Mouse (Mus musculus): ENCODE results near the gene Lmod3. TPM values are rescaled to one million over a fixed set of nuclear protein-coding genes. Genes with fewer than 3 reads are reported as not detected.
A peak's percentile ranks its signal among the peaks of the same experiment; 100 is the strongest.

Lmod3 gene
- polyA plus RNA-seq, 1 experiment from 2014 or later, result not detected

DNA sequence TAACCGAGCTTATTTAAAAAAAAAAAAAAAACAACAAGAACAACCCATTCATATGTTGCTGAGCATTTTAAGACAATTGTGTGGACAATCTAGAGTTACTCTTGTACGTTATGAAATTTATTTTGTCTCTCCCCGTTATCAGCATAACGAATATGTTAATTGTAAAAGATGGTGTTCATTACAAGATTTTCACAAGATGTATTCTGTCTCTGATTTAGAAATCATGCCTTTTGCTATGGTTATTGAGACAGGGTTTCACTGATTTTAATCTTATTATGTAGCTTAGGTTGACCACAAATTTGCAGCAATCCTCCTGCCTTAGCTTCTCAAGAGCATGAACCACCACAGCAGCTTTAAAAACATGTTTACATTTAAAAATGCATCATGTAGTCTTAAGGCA lies 37.3 kb upstream of the Lmod3 start:
- H3K4me1 ChIP-seq, result peaks cover 52% of the 10 kb centered on the region
- WGBS, result 92% methylated on average over 4 of the region's 4 CpGs
- no peaks in the 10 kb centered on the region for H3K9me3 ChIP-seq
- H3K27ac ChIP-seq, result no peak overlapping the region
- H3K27me3 ChIP-seq (ENCODE audit: poor library complexity, severe bottlenecking), result no peaks in the 10 kb centered on the region
- H3K4me3 ChIP-seq, result no peak overlapping the region
- no peak for DNase-seq (ENCODE audit: extremely low spot score, low spot score)
- H3K36me3 ChIP-seq (replicated peaks), result peaks cover 58% of the 10 kb centered on the region

DNA sequence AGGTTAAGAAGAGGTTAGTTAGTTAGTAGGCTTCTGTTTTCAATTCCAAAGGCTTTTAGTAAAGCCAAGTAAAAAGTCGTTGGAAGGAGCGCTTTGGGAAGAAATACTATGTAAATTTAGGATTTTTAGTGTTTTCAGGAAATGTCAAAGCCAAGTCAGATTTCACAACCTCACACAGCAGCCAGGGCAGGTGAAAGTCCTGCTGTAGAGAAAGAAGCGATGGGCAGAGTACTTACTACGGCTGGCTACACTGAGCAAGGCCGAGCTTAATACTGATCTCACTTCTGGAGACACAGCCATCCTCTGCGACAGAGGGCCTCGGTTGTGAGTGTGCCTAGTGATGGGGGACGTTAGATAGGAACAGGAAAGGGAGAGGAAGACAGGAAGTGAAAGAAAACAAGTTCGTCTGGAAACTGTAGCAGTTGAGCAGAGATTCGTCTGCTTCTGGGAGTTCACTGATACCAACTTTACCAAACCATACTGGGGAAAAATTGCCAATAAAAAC lies 36.8 kb upstream of the Lmod3 start:
- no peak for DNase-seq (ENCODE audit: extremely low spot score, low spot score)
- H3K4me1 ChIP-seq, result peaks cover 52% of the 10 kb centered on the region
- H3K9me3 ChIP-seq, result no peaks in the 10 kb centered on the region
- no peak overlapping the region for H3K4me3 ChIP-seq
- no peaks in the 10 kb centered on the region for H3K27me3 ChIP-seq (ENCODE audit: poor library complexity, severe bottlenecking)
- WGBS, result 71% methylated on average over 10 of the region's 10 CpGs
- no peak overlapping the region for H3K27ac ChIP-seq
- H3K36me3 ChIP-seq (replicated peaks), result peaks cover 53% of the 10 kb centered on the region

DNA sequence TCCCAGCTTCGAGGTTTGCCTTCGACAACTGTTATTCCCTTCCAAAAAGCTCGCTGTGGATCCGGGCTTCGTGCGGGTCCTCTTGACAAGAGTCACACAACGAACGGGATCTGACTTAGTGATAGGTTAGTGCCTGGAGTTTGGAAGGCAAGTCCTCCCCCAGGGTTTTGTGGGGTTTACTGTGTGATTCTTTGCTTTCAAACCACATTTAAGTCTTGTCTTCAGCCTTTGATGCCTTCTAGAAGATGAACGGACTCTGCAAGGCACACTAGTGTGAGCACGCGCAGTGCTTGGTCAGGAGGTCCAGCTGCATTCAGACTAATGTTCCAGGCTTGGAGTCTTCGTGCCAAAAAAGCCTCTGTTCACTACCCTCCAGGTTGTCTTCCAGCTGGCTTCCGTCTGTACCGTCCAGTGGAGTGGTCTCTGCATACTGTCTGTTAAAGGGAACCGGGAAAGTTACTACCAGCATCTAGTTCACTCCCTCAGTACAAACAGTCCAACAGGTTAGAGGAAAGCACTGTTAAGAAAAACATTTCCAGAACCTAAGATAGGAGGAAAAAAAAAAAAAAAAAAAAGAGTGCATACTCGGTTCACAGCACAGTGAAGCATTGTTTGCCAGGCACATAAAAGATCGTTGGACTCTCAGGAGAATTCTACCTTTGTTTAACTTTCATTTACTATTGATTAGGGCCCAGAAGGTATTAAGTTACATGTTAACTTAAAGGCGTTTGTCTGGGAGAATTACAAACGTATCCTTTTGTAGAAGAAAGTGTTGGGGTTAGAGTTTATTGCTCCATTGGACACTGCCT lies 35.7 kb upstream of the Lmod3 start:
- Histone ChIP-seq H3K9me3 (no peaks in the 10 kb centered on the region), H3K36me3 (replicated peaks) (peaks cover 42% of the 10 kb centered on the region), H3K27me3 (ENCODE audit: poor library complexity, severe bottlenecking) (no peaks in the 10 kb centered on the region), H3K27ac (no peak overlapping the region), H3K4me3 (no peak overlapping the region), H3K4me1 (peaks cover 52% of the 10 kb centered on the region)
- WGBS, result 83% methylated on average over 19 of the region's 19 CpGs
- no peak for DNase-seq (ENCODE audit: extremely low spot score, low spot score)

DNA sequence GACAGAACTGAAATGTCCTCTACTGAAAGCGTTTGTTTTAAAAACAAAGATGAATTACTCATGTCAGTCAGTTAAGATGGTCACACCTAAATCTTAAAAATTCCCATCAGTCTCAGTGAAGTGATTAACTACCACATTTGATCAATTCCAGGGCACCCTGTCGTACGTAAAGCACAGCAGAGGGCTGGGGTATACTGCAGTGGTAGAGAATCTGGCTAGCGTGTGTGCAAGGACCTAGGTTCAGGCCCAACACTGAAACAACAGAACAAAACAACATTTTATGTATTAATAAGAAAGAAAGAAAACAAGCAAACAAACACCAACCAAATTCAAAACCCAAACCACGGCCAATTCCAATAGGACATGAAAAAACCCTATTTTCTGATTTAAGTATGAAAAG lies 33.8 kb upstream of the Lmod3 start:
- no peaks in the 10 kb centered on the region for H3K27me3 ChIP-seq (ENCODE audit: poor library complexity, severe bottlenecking)
- peaks cover 24% of the 10 kb centered on the region for H3K36me3 ChIP-seq (replicated peaks)
- H3K9me3 ChIP-seq, result no peaks in the 10 kb centered on the region
- 97% methylated on average over 5 of the region's 5 CpGs for WGBS
- no peak overlapping the region for H3K4me3 ChIP-seq
- DNase-seq (ENCODE audit: extremely low spot score, low spot score), result no peak
- H3K27ac ChIP-seq, result no peak overlapping the region
- peaks cover 35% of the 10 kb centered on the region for H3K4me1 ChIP-seq

DNA sequence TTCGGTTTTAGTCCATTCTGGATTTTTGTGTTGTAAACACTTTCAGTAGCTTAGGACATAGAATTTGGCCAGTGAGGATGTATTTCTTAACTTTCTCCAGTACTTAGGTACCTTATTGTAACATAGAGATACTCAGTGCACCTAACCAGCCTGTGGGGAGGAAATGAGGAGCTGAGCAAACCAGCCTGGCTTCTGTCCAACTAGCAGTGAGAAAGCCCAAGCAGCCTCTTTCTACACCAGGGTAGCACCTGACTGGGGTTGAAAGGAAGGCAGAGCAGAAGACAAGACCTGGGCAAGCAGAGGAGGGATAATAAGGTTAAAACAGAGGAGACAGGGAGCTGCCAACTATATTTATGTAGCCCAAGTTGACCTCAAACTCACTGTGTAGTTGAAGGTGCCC lies 31.1 kb upstream of the Lmod3 start:
- Histone ChIP-seq H3K36me3 (replicated peaks) (peaks cover 20% of the 10 kb centered on the region), H3K9me3 (no peaks in the 10 kb centered on the region), H3K27ac (no peak overlapping the region), H3K4me3 (no peak overlapping the region), H3K4me1 (peaks cover 21% of the 10 kb centered on the region), H3K27me3 (ENCODE audit: poor library complexity, severe bottlenecking) (peaks cover 14% of the 10 kb centered on the region)
- DNase-seq (ENCODE audit: extremely low spot score, low spot score), result no peak
- 90% methylated on average over 1 of the region's 1 CpGs for WGBS

DNA sequence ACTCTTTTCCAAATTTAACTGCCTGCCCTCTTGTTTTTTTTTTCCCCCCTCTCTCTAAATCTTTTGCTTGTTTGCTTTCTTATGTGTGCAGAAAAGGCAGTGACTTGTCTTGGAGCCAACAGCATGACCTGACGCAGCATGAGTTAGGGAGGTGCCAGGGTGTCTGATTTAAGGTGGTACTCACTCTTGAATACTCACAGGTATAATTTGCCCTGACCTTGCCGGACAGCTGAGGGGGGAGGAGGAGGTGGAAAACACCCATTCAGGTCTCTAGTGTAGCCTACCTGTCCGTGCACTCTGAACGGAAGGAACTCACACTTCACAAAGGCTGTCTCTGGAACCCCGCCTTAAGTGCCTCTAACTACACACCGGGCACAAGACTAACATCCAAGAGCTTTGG lies 26.3 kb upstream of the Lmod3 start:
- WGBS, result 30% methylated on average over 6 of the region's 6 CpGs
- H3K27me3 ChIP-seq (ENCODE audit: poor library complexity, severe bottlenecking), result peaks cover 42% of the 10 kb centered on the region
- DNase-seq (ENCODE audit: extremely low spot score, low spot score), result no peak

DNA sequence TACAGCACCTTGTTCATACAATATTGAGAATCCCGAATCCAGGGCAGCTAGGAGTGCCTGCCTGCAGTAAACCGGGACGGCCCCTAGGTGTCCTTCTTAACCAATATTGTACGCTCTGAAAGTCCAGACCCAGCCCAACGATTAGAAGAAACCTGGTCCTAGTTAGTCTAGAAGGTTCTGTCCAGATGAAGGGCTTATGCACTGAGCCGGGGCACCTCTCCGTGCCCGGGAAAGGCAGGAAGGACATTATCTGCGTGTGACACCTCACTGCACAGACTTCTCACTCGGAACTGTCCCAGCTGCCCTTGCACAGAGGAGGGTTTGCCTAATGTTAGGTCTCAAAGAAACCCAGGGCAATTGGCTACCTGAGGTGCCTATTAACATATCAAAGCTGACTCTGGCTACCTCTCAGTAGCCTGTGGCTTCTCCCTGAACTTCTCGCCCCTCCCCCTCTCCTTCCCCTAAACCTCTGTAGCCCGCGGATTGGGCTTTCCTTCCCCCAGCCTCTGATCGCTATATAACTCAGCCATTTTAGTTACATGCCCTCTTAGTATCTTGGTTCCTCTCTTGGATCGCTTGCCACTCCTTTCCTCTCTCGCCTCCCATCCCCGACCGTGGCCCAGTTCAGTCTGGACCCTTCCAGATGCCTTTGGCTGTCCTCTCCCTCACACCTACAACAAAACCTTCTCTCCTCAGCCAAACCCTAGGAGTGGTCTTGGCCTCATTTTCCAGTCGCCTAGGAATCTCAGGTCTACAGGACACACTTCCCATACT lies 25.6 kb upstream of the Lmod3 start:
- peak; percentile 76 for DNase-seq (ENCODE audit: extremely low spot score, low spot score)
- no peaks in the 10 kb centered on the region for H3K9me3 ChIP-seq
- 2% methylated on average over 19 of the region's 19 CpGs for WGBS
- peaks cover 42% of the 10 kb centered on the region for H3K27me3 ChIP-seq (ENCODE audit: poor library complexity, severe bottlenecking)
- H3K4me3 ChIP-seq, result peak overlapping the region; percentile 40
- H3K36me3 ChIP-seq (replicated peaks), result no peaks in the 10 kb centered on the region
- peak overlapping the region; percentile 69 for H3K27ac ChIP-seq
- H3K4me1 ChIP-seq, result peaks cover 33% of the 10 kb centered on the region

More for the DNA sequence above, 26.3 kb upstream of the Lmod3 start:
- Histone ChIP-seq H3K9me3 (no peaks in the 10 kb centered on the region), H3K36me3 (replicated peaks) (no peaks in the 10 kb centered on the region), H3K4me3 (no peak overlapping the region), H3K27ac (peak overlapping the region; percentile 69; the same call in 1 of the 2 replicates), H3K4me1 (peaks cover 32% of the 10 kb centered on the region)

DNA sequence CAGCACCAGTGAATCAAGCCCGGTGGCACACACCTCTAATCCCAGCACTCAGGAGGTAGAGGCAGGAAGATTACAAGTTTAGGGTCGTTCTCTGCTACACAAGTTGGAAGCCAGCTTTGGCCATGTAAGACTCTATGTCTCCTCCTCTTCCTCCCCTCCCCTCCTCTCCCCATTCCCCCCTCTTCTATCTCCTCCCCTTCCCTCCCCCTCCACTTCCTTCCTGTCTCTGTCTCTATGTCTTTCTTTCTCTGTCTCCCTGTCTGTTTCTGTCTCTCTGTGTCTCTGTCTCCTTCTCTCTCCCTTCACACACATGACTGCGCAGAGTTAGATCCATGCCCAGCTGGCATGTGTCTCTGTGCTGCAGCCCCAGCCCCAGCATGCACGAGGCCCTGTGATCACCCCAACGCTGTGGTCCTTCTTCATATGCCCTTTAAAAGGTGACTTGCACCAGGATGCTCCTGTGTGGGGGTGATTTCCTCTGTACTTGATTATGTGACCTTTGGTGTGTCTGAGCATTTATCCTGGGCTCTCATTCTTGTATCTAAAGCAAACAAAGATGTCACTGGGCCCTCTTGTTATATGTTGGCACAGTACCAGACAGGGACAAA lies 24.4 kb upstream of the Lmod3 start:
- Histone ChIP-seq H3K4me3 (no peak overlapping the region), H3K36me3 (replicated peaks) (no peaks in the 10 kb centered on the region), H3K27ac (no peak overlapping the region), H3K9me3 (no peaks in the 10 kb centered on the region), H3K4me1 (peaks cover 35% of the 10 kb centered on the region), H3K27me3 (ENCODE audit: poor library complexity, severe bottlenecking) (peaks cover 42% of the 10 kb centered on the region)
- 76% methylated on average over 5 of the region's 5 CpGs for WGBS
- DNase-seq (ENCODE audit: extremely low spot score, low spot score), result no peak

DNA sequence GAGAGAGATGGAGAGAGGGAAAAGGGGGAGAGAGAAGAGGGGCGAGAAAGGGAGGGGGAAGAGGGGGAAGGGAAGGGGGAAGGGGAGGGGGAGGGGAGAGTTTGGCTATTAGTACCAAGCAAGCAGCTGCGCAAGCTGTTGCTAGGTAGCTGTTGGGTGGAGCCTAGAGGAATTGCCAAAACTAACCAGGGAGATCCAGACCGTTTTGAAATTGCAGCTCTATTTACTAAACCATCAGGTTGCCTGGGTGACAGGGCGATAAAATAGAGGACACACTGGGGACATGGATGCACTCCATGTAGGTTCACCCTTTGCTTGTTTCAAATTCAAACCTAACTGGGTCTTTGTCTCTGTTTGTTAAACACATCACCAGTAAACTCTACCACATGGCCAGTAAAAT lies 23.8 kb upstream of the Lmod3 start:
- no peak overlapping the region for H3K4me3 ChIP-seq
- peaks cover 44% of the 10 kb centered on the region for H3K27me3 ChIP-seq (ENCODE audit: poor library complexity, severe bottlenecking)
- peaks cover 35% of the 10 kb centered on the region for H3K4me1 ChIP-seq
- H3K36me3 ChIP-seq (replicated peaks), result no peaks in the 10 kb centered on the region
- 29% methylated on average over 4 of the region's 4 CpGs for WGBS
- H3K9me3 ChIP-seq, result no peaks in the 10 kb centered on the region
- no peak for DNase-seq (ENCODE audit: extremely low spot score, low spot score)
- no peak overlapping the region for H3K27ac ChIP-seq

DNA sequence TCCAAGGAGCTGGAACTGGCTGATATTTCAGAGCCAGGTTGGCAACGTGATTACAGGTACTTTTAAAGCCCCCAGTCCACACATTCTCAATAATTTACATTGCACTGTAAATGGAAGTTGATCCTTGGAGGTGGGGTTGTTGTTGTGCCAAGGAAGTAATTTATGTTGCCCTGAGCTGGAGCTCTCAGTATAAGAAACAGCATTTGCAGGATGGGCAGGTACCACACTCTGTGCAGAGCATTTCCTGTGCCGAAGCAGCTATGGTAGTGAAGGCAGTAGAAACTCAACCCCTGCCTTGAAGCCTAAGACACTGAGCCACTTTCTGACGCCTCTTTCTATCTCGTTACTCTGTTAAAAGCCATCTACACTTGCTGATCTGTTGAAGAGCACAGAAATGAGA lies 23.2 kb upstream of the Lmod3 start:
- Histone ChIP-seq H3K36me3 (replicated peaks) (no peaks in the 10 kb centered on the region), H3K4me1 (peaks cover 35% of the 10 kb centered on the region), H3K27ac (no peak overlapping the region), H3K27me3 (ENCODE audit: poor library complexity, severe bottlenecking) (peaks cover 44% of the 10 kb centered on the region), H3K4me3 (no peak overlapping the region), H3K9me3 (no peaks in the 10 kb centered on the region)
- no peak for DNase-seq (ENCODE audit: extremely low spot score, low spot score)
- 60% methylated on average over 4 of the region's 4 CpGs for WGBS

DNA sequence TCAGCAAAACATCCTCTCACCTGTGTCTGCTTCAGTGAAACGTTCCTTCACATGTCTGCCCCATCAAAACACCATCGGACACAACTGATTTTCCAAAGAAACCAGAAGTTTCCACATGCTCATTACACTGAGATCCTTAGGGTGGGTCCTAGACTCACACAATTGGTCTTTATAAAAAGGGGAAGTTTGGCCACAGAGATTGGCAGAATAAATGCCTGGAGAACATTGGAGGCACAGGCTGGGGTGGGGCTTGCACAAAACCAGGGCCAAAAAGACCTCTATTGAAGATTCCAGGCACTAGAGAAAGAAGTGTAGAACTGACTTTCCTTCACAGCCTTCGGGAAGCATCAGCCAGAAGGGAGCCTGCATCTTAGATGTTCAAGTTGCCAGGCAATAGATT lies 21.2 kb upstream of the Lmod3 start:
- Histone ChIP-seq H3K27ac (no peak overlapping the region), H3K4me1 (peaks cover 32% of the 10 kb centered on the region), H3K36me3 (replicated peaks) (no peaks in the 10 kb centered on the region), H3K9me3 (no peaks in the 10 kb centered on the region), H3K4me3 (no peak overlapping the region), H3K27me3 (ENCODE audit: poor library complexity, severe bottlenecking) (peaks cover 31% of the 10 kb centered on the region)
- 84% methylated on average over 3 of the region's 3 CpGs for WGBS
- no peak for DNase-seq (ENCODE audit: extremely low spot score, low spot score)

DNA sequence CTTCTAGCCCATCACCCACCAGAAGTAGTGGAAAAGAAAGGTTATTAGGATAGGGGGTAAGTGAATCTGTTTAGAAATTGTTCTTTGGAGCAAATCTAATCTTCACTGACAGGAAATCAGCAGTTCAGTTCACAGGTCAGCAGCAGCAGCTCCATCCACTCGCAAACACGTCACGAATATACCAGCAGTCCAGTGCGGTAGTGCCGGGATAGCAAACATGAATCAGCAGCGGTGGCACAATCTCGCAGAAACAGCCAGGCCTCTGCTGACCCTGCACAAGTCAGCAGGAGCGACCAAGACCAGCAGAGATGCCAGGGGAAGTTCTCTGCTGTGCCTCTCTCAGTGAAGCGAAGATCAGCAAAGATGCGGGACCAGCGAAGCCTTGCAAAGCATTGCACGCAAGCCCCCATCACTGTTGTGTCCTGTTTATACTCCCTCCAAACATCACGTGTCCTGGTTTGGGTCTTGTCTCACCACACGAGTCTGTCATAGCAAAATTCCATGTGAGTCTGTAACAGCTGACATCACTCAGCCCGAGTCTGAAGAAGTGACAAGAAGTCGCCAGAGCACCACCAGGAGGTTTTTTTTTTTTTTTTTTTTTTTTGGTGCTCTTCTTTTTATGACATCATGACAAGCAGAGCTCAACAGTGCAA lies 20.6 kb upstream of the Lmod3 start:
- Histone ChIP-seq H3K4me1 (peaks cover 27% of the 10 kb centered on the region), H3K27me3 (ENCODE audit: poor library complexity, severe bottlenecking) (peaks cover 28% of the 10 kb centered on the region), H3K27ac (no peak overlapping the region), H3K4me3 (no peak overlapping the region), H3K9me3 (no peaks in the 10 kb centered on the region), H3K36me3 (replicated peaks) (no peaks in the 10 kb centered on the region)
- no peak for DNase-seq (ENCODE audit: extremely low spot score, low spot score)
- 85% methylated on average over 16 of the region's 16 CpGs for WGBS
